Mouse (Mus musculus) telencephalon, adult 2 months (tissue): ENCODE measurements around the gene Gfy.

Source experiments
- DNase-seq: peaks from one replicate; pipeline ENCODE4 v3.0.0-alpha.2; 2011; ENCODE audit warnings: low read depth, low spot score

Gfy gene

GRCm38 (mm10) chr7:45128624-45129246 is 50.6 kb downstream of the Gfy start, which contains the start of gene Rpl13a:
Gene Rpl13a (minus strand): TSS chr7:45128761.
- peak; percentile 99 for DNase-seq

DNA sequence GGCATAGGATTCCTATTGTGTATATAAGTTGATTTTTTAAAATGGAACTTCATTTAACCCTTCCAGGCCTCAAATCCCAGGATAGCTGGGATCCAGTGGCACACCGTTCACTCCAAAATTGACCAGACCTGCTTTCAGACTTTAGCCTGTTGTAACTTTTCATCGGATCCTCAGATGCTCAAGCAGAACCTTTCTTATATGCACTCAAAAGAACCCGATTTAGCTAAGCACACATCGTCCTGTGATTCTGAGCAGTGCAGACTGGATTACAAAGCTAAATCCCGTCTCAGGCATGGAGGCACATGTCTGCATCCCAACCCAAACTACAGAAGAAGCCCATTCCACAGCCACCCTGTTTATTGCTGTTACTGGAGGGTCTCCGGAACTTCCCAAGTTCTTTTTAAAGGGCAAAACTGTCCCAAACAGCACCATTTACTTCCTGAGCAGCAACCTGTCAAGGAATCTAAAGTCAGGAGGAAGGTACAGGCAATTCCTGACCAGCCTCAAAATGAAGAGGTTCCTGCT is 51.6 kb downstream of the Gfy start:
- no peak for DNase-seq

DNA sequence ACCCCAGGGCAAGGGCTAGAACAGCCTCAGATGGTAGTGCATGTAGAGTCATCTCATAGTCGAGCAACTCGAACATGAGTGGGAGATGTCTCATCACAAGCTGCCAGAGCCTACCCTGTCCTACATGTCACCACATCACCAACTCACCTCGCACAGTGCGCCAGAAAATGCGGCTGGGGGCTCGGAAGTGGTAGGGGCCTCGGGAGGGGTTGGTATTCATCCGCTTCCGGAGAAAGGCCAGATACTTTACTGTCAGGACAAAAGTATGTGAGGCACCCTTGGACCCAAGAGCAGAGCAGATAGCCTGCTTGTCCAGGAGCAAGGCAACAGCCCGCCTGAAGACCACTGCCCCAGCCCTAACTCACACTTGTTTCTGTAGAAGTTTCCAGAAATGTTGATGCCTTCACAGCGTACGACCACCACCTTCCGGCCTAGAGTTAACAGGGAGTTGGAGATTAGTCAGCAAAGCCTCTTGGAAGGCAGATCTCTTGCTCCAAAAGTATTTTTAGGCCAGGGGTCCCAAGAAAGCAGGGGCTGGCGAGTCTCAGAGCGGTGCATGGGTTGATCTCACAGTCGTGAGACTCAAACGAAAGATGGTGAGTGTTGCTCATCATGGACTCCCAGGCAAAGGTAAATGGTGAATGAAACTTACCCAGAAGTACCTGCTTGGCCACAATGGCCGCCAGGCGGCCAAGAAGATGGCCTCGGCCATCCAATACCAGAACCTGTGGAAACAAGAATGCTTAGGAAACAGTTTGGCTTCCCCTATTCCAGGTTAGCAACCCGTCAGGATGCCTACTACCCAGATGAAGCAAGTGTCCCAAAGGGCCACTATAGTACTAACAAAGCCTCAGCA is 52.3 kb downstream of the Gfy start:
- DNase-seq: no peak
